Mouse (Mus musculus) central nervous system, embryonic 11.5 days (tissue): ENCODE results near the gene Doc2b. TPM values are rescaled to one million over a fixed set of nuclear protein-coding genes. Genes with fewer than 3 reads are reported as not detected.

Source experiments
- polyA plus RNA-seq: library from polyadenylated mRNA; depleted of rRNA; stranded (reverse); fragments of >200 nt; gene quantifications from 2 replicates; pipeline ENCODE4 v1.2.3, GENCODE M21; 2012; rRNA removed

The Doc2b gene
- polyA plus RNA-seq, result 0.97 and 1.8 TPM in 2 replicates

GRCm38 (mm10) chr11:75796029-75796445 is at the start of gene Doc2b:
Gene Doc2b (minus strand): TSS chr11:75796049.

DNA sequence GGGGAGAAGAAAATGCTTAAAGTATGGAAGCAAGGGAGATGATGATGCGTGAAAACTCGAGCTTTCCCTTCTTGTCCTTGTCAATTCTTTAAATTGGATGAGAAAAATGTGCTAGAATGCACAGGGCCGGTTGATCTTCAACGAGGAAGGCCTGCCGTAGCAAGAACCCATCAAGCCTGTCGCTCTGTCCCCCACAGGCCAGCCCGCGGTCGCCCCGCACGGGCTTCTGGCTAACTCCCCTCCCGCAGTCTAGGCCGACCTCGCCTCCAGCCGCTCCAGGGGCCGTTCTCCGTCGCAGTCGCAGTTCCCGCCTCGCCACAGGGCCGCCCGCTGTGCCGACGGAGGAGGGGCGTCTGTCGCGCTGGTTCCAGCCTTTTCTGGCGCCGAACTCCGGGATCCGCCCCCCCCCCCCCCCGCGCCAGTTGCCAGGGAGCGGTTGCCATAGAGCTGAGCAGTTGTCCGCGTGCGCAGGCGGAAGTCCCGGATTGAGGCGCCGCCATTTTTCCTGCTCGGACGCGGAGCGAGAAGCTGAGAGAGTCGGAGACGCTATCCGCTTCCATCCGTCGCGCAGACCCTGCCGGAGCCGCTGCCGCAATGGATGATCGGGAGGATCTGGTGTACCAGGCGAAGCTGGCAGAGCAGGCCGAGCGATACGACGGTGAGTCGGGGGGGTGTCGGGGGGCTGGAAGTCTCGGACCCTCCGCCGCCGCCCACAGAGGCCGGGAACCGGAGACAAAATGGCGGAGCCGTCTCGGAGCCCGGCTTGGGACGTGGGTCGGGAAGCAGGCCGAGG is 63.2 kb downstream of the Doc2b start, which contains the start of gene Ywhae:
Gene Ywhae (plus strand): TSS at position 436 of the 793 bp plus-strand sequence.

Other genes starting within 250 kb of the Doc2b start
- gene Pitpna, start 208.0 kb downstream of the Doc2b start, polyA plus RNA-seq, result 85.2 and 116 TPM in 2 replicates
- 24.6 and 29.0 TPM in 2 replicates for gene Inpp5k, start 165.1 kb downstream of the Doc2b start, polyA plus RNA-seq
- 17.7 and 19.2 TPM in 2 replicates for gene Myo1c, start 145.5 kb downstream of the Doc2b start, polyA plus RNA-seq
- gene Crk, start 116.8 kb downstream of the Doc2b start, polyA plus RNA-seq, result 102 and 115 TPM in 2 replicates
- gene Ywhae, start 63.2 kb downstream of the Doc2b start, polyA plus RNA-seq, result 1,203 and 1,938 TPM in 2 replicates
- 1.8 and 2.1 TPM in 2 replicates for gene Rph3al, start 142.4 kb upstream of the Doc2b start, polyA plus RNA-seq
- gene 1700016K19Rik, start 203.9 kb upstream of the Doc2b start, polyA plus RNA-seq, result 0.40 and 1.1 TPM in 2 replicates
- gene Rflnb, start 231.7 kb upstream of the Doc2b start, polyA plus RNA-seq, result 6.8 and 16.6 TPM in 2 replicates